Mouse (Mus musculus) forelimb bud, embryonic 11.5 days (tissue): ENCODE results near the gene Ift172.
A peak's percentile ranks its signal among the peaks of the same experiment; 100 is the strongest.

Experiments used
- DNase-seq: peaks from one replicate; pipeline ENCODE4 v3.0.0-alpha.2; 2012; ENCODE audit warnings: low read depth, low spot score

The Ift172 gene

GRCm38 (mm10) chr5:31257616-31258015 lies 33.3 kb downstream of the Ift172 start:
- no peak for DNase-seq

GRCm38 (mm10) chr5:31255971-31256370 lies 34.9 kb downstream of the Ift172 start:
- no peak for DNase-seq

- no peak for DNase-seq
Measured at GRCm38 (mm10) chr5:31255381-31255780, 35.5 kb downstream of the Ift172 start.

- no peak for DNase-seq
Measured at GRCm38 (mm10) chr5:31254901-31255300, 36.0 kb downstream of the Ift172 start.

- DNase-seq: no peak
Measured at GRCm38 (mm10) chr5:31254452-31254851, 36.5 kb downstream of the Ift172 start.

- no peak for DNase-seq
Measured at GRCm38 (mm10) chr5:31253806-31254205, 37.1 kb downstream of the Ift172 start.

- peak; percentile 65 for DNase-seq
Measured at GRCm38 (mm10) chr5:31252795-31253545, 37.9 kb downstream of the Ift172 start.

- DNase-seq: peak; percentile 5
Measured at GRCm38 (mm10) chr5:31252151-31252550, 38.8 kb downstream of the Ift172 start.

- DNase-seq: peak; percentile 53
Measured at GRCm38 (mm10) chr5:31251541-31252101, 39.3 kb downstream of the Ift172 start, which contains the start of gene Krtcap3. TSS of gene Krtcap3 (plus strand) at chr5:31251691.

- no peak for DNase-seq
Measured at GRCm38 (mm10) chr5:31250716-31251115, 40.2 kb downstream of the Ift172 start.

GRCm38 (mm10) chr5:31242191-31242590 lies 48.7 kb downstream of the Ift172 start:
- no peak for DNase-seq

GRCm38 (mm10) chr5:31241522-31242034 lies 49.3 kb downstream of the Ift172 start:
- DNase-seq: no peak

GRCm38 (mm10) chr5:31240637-31241521 lies 50.0 kb downstream of the Ift172 start, which contains the start of the genes Nrbp1 and Gm9970:
TSS of gene Nrbp1 (plus strand) at chr5:31240864.
TSS of gene Gm9970 (minus strand) at chr5:31241232.
- peak; percentile 93 for DNase-seq

- DNase-seq: no peak
Measured at GRCm38 (mm10) chr5:31226641-31227040, 64.3 kb downstream of the Ift172 start.

- no peak for DNase-seq
Measured at GRCm38 (mm10) chr5:31222696-31223095, 68.2 kb downstream of the Ift172 start.

GRCm38 (mm10) chr5:31221304-31221945 lies 69.5 kb downstream of the Ift172 start:
- DNase-seq: peak; percentile 66

- DNase-seq: peak; percentile 95
Measured at GRCm38 (mm10) chr5:31220448-31221303, 70.2 kb downstream of the Ift172 start, which contains the start of gene Ppm1g. TSS of gene Ppm1g (minus strand) at chr5:31220687.

- peak; percentile 48 for DNase-seq
Measured at GRCm38 (mm10) chr5:31219911-31220447, 70.9 kb downstream of the Ift172 start.

- no peak for DNase-seq
Measured at GRCm38 (mm10) chr5:31219474-31219873, 71.4 kb downstream of the Ift172 start.

- peak; percentile 43 for DNase-seq
Measured at GRCm38 (mm10) chr5:31219070-31219469, 71.8 kb downstream of the Ift172 start.
